Mouse (Mus musculus): ENCODE measurements at regions not wholly inside any gene's neighbourhood (a gene's known extent, or its start where the extent isn't known, plus 50 kb on each side); places are given as distances from the start of the nearest gene placed in this dataset.

GRCm38 (mm10) chr2:10791233-10791632 is 380.7 kb upstream of the Prkcq start:
- ATAC-seq (replicated peaks; ENCODE audit: poor library complexity, severe bottlenecking), result no peak

- ATAC-seq (replicated peaks; ENCODE audit: poor library complexity, severe bottlenecking), result no peak
Measured at GRCm38 (mm10) chr2:10816374-10816773, 355.5 kb upstream of the Prkcq start.

GRCm38 (mm10) chr2:10825278-10826133 is 346.4 kb upstream of the Prkcq start:
- ATAC-seq (replicated peaks; ENCODE audit: poor library complexity, severe bottlenecking), result peak; percentile 97

GRCm38 (mm10) chr2:10826134-10826767 is 345.7 kb upstream of the Prkcq start:
- ATAC-seq (replicated peaks; ENCODE audit: poor library complexity, severe bottlenecking), result no peak

GRCm38 (mm10) chr2:10839976-10840375 is 331.9 kb upstream of the Prkcq start:
- ATAC-seq (replicated peaks; ENCODE audit: poor library complexity, severe bottlenecking), result no peak

- no peak for ATAC-seq (replicated peaks; ENCODE audit: poor library complexity, severe bottlenecking)
Measured at GRCm38 (mm10) chr2:10861654-10862292, 310.1 kb upstream of the Prkcq start.

GRCm38 (mm10) chr2:10864451-10864850 is 307.5 kb upstream of the Prkcq start:
- ATAC-seq (replicated peaks; ENCODE audit: poor library complexity, severe bottlenecking), result no peak

- no peak for ATAC-seq (replicated peaks; ENCODE audit: poor library complexity, severe bottlenecking)
Measured at GRCm38 (mm10) chr2:10874303-10874702, 297.6 kb upstream of the Prkcq start.

- no peak for ATAC-seq (replicated peaks; ENCODE audit: poor library complexity, severe bottlenecking)
Measured at GRCm38 (mm10) chr2:10901926-10902325, 270.0 kb upstream of the Prkcq start.

GRCm38 (mm10) chr2:10919955-10920354 is 252.0 kb upstream of the Prkcq start:
- ATAC-seq (replicated peaks; ENCODE audit: poor library complexity, severe bottlenecking), result no peak

- ATAC-seq (replicated peaks; ENCODE audit: poor library complexity, severe bottlenecking), result no peak
Measured at GRCm38 (mm10) chr2:10920686-10921485, 251.0 kb upstream of the Prkcq start.

GRCm38 (mm10) chr2:10921486-10922450 is 250.1 kb upstream of the Prkcq start:
- no peak for ATAC-seq (replicated peaks; ENCODE audit: poor library complexity, severe bottlenecking)

GRCm38 (mm10) chr2:10923984-10924383 is 247.9 kb upstream of the Prkcq start:
- no peak for ATAC-seq (replicated peaks; ENCODE audit: poor library complexity, severe bottlenecking)

- no peak for ATAC-seq (replicated peaks; ENCODE audit: poor library complexity, severe bottlenecking)
Measured at GRCm38 (mm10) chr2:10925361-10925760, 246.5 kb upstream of the Prkcq start.

GRCm38 (mm10) chr2:10937405-10937804 is 234.5 kb upstream of the Prkcq start:
- no peak for ATAC-seq (replicated peaks; ENCODE audit: poor library complexity, severe bottlenecking)

GRCm38 (mm10) chr2:10965224-10965623 is 206.7 kb upstream of the Prkcq start:
- no peak for ATAC-seq (replicated peaks; ENCODE audit: poor library complexity, severe bottlenecking)

- no peak for ATAC-seq (replicated peaks; ENCODE audit: poor library complexity, severe bottlenecking)
Measured at GRCm38 (mm10) chr2:10966891-10967290, 205.0 kb upstream of the Prkcq start.

GRCm38 (mm10) chr2:10969111-10969689 is 202.7 kb upstream of the Prkcq start:
- ATAC-seq (replicated peaks; ENCODE audit: poor library complexity, severe bottlenecking), result no peak

- ATAC-seq (replicated peaks; ENCODE audit: poor library complexity, severe bottlenecking), result no peak
Measured at GRCm38 (mm10) chr2:10972051-10972450, 199.9 kb upstream of the Prkcq start.
